Mouse (Mus musculus): ENCODE results near the gene Fam19a5. TPM values are rescaled to one million over a fixed set of nuclear protein-coding genes. Genes with fewer than 3 reads are reported as not detected.

Fam19a5 gene
- polyA plus RNA-seq, 1 experiment from 2014 or later, result 0.95 TPM

GRCm38 (mm10) chr15:87549724-87550123, 5.6 kb downstream of the Fam19a5 start:
- Histone ChIP-seq H3K36me3 (no peaks in the 10 kb centered on the region), H3K27me3 (replicated peaks) (peaks cover 75% of the 10 kb centered on the region), H3K4me2 (no peak overlapping the region), H3K4me1 (replicated peaks) (no peaks in the 10 kb centered on the region; the same call in 1 of the 2 replicates), H3K9ac (no peak overlapping the region), H3K27ac (ENCODE audit: poor library complexity, severe bottlenecking) (no peak overlapping the region), H3K4me3 (no peak overlapping the region), H3K9me3 (replicated peaks) (no peaks in the 10 kb centered on the region)
- WGBS, result 64% methylated on average over 4 of the region's 4 CpGs
- ATAC-seq (ENCODE audit: insufficient number of reproducible peaks, low FRiP score), result no peak

DNA sequence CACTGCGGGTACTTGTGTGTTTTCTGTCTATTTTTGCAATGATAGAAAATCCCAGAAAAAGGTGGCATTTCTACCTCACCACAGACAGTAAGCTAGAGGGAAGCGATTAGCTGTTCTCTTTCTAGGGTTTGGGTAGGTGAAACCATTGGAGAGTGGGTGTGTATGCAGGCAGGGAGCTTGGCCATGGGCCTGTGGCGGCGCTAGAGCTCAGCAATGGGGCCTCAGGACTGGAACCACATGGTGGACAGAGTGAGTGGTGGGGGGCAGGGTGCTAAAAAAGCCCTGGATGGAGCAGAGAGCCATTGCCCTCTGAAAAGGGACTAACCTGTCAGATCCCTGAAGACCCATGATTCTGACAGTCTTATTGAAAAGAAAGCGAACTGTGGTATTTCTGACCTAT, 6.7 kb downstream of the Fam19a5 start:
- no peak overlapping the region for H3K9ac ChIP-seq
- H3K4me1 ChIP-seq (replicated peaks), result no peaks in the 10 kb centered on the region
- no peak overlapping the region for H3K4me2 ChIP-seq
- H3K9me3 ChIP-seq (replicated peaks), result no peaks in the 10 kb centered on the region
- H3K36me3 ChIP-seq, result no peaks in the 10 kb centered on the region
- WGBS, result 33% methylated on average over 5 of the region's 5 CpGs
- no peak overlapping the region for H3K27ac ChIP-seq (ENCODE audit: poor library complexity, severe bottlenecking)
- no peak overlapping the region for H3K4me3 ChIP-seq
- no peak for ATAC-seq (ENCODE audit: insufficient number of reproducible peaks, low FRiP score)
- H3K27me3 ChIP-seq (replicated peaks), result peaks cover 65% of the 10 kb centered on the region

- Histone ChIP-seq H3K9ac (no peak overlapping the region), H3K27me3 (replicated peaks) (peaks cover 58% of the 10 kb centered on the region), H3K4me3 (no peak overlapping the region), H3K9me3 (replicated peaks) (no peaks in the 10 kb centered on the region), H3K36me3 (no peaks in the 10 kb centered on the region), H3K4me1 (replicated peaks) (no peaks in the 10 kb centered on the region), H3K4me2 (no peak overlapping the region), H3K27ac (ENCODE audit: poor library complexity, severe bottlenecking) (no peak overlapping the region)
- ATAC-seq (ENCODE audit: insufficient number of reproducible peaks, low FRiP score), result no peak
- WGBS, result 29% methylated on average over 8 of the region's 8 CpGs
Observed at GRCm38 (mm10) chr15:87551556-87551955, 7.5 kb downstream of the Fam19a5 start.

- 67% methylated on average over 9 of the region's 9 CpGs for WGBS
- H3K9ac ChIP-seq, result no peak overlapping the region
- no peaks in the 10 kb centered on the region for H3K9me3 ChIP-seq (replicated peaks)
- H3K27me3 ChIP-seq (replicated peaks), result peaks cover 16% of the 10 kb centered on the region
- no peak overlapping the region for H3K4me2 ChIP-seq
- H3K36me3 ChIP-seq, result no peaks in the 10 kb centered on the region
- H3K4me1 ChIP-seq (replicated peaks), result no peaks in the 10 kb centered on the region
- no peak overlapping the region for H3K4me3 ChIP-seq
- no peak for ATAC-seq (ENCODE audit: insufficient number of reproducible peaks, low FRiP score)
- no peak overlapping the region for H3K27ac ChIP-seq (ENCODE audit: poor library complexity, severe bottlenecking)
Observed at GRCm38 (mm10) chr15:87555811-87556210, 11.7 kb downstream of the Fam19a5 start.

DNA sequence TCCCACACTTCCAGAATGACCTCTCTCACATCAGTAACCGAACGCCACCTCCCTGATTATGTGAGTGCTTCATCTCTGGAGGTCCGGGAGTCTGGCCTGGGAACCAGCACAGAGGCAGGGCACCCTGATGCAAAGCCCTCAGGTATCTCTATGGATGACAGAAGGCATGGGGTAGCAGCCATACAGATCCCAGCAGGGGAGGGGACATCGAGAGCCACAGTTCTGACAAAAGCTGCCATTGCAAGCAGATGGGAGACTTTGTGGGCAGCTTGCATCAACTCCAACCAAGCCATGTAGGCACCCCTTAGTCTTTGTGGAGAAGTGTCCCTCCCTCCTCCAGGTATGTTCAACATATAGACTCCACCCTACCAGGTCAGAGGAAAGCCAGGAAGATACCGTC, 20.2 kb downstream of the Fam19a5 start:
- Histone ChIP-seq H3K4me2 (no peak overlapping the region), H3K9ac (no peak overlapping the region), H3K4me3 (no peak overlapping the region), H3K36me3 (no peaks in the 10 kb centered on the region), H3K4me1 (replicated peaks) (no peaks in the 10 kb centered on the region), H3K27me3 (replicated peaks) (no peaks in the 10 kb centered on the region), H3K9me3 (replicated peaks) (no peaks in the 10 kb centered on the region), H3K27ac (ENCODE audit: poor library complexity, severe bottlenecking) (no peak overlapping the region)
- 72% methylated on average over 5 of the region's 5 CpGs for WGBS
- ATAC-seq (ENCODE audit: insufficient number of reproducible peaks, low FRiP score), result no peak

DNA sequence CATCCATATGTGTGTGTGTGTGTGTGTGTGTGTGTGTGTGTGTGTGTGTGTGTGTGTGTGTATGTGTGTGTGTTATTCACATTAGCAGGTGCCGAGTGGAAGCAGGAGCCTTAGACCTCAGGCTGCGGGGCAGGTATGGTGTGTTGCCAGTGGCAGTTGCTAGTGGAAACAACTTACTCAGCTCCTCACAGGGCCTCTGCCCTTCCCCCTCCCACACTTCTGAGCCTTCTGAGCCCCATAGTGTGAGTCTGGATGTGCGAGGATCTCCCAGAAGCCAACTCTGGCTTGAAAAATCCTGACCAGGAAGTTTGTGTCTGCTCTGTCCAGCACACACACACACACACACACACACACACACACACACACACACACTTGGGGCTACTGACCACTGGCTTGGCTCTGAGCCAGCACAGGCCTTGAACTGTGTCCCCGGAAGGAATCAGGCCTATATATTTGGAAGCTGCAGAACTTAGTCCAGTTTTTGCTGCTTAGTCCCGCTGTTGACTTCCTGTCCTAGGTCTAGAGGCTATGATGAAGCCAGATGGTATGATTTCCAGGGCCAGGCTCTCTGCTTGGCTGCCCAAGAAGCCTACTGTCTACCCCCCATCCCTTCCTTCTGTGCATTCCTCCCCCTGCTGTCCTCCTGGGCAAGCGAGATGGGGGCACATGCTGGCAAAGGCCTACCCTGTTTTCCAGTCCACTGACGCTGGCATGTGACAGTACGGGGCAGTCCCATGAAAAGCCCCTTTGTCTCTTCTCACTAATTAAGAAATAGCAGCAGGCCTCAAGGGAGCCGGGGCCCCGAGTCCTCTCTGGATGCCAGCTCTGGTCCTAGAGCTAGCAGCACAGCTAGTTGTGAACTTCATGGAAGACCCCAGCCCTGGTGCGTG, 22.2 kb downstream of the Fam19a5 start:
- Histone ChIP-seq H3K36me3 (no peaks in the 10 kb centered on the region), H3K4me2 (no peak overlapping the region), H3K27me3 (replicated peaks) (no peaks in the 10 kb centered on the region), H3K9me3 (replicated peaks) (no peaks in the 10 kb centered on the region), H3K4me3 (no peak overlapping the region), H3K4me1 (replicated peaks) (no peaks in the 10 kb centered on the region), H3K27ac (ENCODE audit: poor library complexity, severe bottlenecking) (no peak overlapping the region), H3K9ac (no peak overlapping the region)
- 72% methylated on average over 11 of the region's 11 CpGs for WGBS
- no peak for ATAC-seq (ENCODE audit: insufficient number of reproducible peaks, low FRiP score)

DNA sequence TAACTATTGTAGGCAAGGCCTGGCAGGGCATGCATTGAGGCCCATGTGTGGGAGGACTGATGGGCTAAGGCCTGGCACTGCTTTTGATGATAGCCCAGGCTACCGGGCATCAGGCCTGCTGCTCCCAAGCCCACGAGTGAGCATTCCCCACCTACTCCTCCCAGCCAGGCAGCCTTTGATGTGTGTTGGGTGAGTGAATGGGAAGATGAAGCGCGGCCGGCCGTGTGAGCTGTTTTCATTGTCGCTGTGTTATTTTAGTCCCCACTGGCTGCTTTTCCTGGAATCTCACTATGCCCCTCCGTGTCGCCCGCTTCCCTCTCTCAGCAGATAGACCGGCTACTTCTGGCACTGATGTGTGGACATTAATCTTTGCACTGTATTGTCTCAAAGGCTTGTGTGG, 26.1 kb downstream of the Fam19a5 start:
- 64% methylated on average over 11 of the region's 11 CpGs for WGBS

GRCm38 (mm10) chr15:87579861-87580260, 35.8 kb downstream of the Fam19a5 start:
- no peak overlapping the region for H3K9ac ChIP-seq
- no peaks in the 10 kb centered on the region for H3K9me3 ChIP-seq (replicated peaks)
- no peaks in the 10 kb centered on the region for H3K36me3 ChIP-seq
- no peak overlapping the region for H3K4me3 ChIP-seq
- ATAC-seq (ENCODE audit: insufficient number of reproducible peaks, low FRiP score), result no peak
- no peak overlapping the region for H3K4me2 ChIP-seq
- no peaks in the 10 kb centered on the region for H3K4me1 ChIP-seq (replicated peaks)
- 0 out of 2 replicates have a peak, but pooled peaks cover 8% of the 10 kb centered on the region for H3K27me3 ChIP-seq (replicated peaks)
- 78% methylated on average over 5 of the region's 5 CpGs for WGBS
- no peak overlapping the region for H3K27ac ChIP-seq (ENCODE audit: poor library complexity, severe bottlenecking)

More for the DNA sequence above, 26.1 kb downstream of the Fam19a5 start:
- Histone ChIP-seq H3K36me3 (no peaks in the 10 kb centered on the region), H3K4me3 (no peak overlapping the region), H3K9me3 (replicated peaks) (no peaks in the 10 kb centered on the region), H3K4me1 (replicated peaks) (no peaks in the 10 kb centered on the region), H3K27ac (ENCODE audit: poor library complexity, severe bottlenecking) (no peak overlapping the region), H3K27me3 (replicated peaks) (no peaks in the 10 kb centered on the region), H3K9ac (no peak overlapping the region), H3K4me2 (no peak overlapping the region)
- no peak for ATAC-seq (ENCODE audit: insufficient number of reproducible peaks, low FRiP score)

DNA sequence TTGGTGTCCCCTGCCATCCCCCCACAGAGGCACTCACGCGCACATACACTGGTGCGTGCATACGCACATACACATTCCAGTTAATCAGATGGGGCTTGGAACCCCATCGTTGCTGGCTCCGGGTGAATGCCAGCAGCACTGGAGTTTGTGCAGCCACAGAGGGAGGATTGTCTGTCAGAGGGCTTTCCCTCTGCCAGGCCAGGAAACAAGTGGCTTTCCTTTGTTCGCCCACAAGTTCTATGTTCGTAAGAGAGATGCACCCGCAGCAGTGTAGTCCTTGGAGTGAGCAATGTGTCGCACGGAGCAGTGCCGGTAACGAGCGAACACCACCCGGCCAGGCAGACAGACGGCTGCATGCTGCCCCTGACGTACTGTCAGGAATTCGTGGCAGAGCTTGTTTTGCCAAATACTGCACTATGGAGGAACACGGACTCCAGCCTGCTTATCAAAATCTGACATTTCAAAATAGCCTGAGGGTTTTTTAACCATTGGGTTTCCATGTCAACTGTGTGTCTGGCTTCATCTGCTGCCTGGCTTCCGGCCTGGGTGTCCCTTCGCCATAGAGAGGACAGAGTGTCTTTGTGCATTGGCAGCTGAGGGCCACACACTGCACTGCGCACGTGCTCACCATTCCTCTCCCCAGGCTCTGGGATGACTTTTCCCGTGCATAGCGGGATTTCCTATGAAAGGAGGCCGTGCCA, 40.0 kb downstream of the Fam19a5 start:
- no peak for ATAC-seq (ENCODE audit: insufficient number of reproducible peaks, low FRiP score)
- 75% methylated on average over 26 of the region's 26 CpGs for WGBS
- Histone ChIP-seq H3K9ac (no peak overlapping the region), H3K27ac (ENCODE audit: poor library complexity, severe bottlenecking) (no peak overlapping the region), H3K4me3 (no peak overlapping the region), H3K9me3 (replicated peaks) (no peaks in the 10 kb centered on the region), H3K4me2 (no peak overlapping the region), H3K4me1 (replicated peaks) (no peaks in the 10 kb centered on the region), H3K27me3 (replicated peaks) (0 out of 2 replicates have a peak, but pooled peaks cover 4% of the 10 kb centered on the region), H3K36me3 (no peaks in the 10 kb centered on the region)

DNA sequence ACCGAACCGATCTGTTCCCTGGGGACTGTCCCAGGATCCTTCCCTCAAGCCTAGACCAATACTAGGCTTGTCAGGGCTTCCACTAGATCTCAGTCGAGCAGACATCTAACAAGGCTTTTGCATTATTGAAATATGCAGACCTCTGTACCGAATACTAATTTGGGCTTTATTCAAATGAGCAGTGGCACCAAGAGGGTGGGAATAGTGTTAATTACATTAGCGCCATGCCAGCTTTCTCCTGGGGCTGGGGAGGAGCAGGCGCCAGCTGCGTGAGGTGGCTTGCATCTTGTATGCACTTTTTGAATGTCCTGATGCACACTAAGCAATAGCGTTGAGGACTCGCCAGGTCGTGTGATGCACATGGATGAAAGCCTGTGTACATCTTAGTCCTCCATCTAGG, 46.9 kb downstream of the Fam19a5 start:
- no peaks in the 10 kb centered on the region for H3K27me3 ChIP-seq (replicated peaks)
- 83% methylated on average over 10 of the region's 10 CpGs for WGBS
- no peak overlapping the region for H3K9ac ChIP-seq
- H3K4me2 ChIP-seq, result no peak overlapping the region
- no peaks in the 10 kb centered on the region for H3K36me3 ChIP-seq
- no peak overlapping the region for H3K4me3 ChIP-seq
- H3K9me3 ChIP-seq (replicated peaks), result no peaks in the 10 kb centered on the region
- H3K4me1 ChIP-seq (replicated peaks), result no peaks in the 10 kb centered on the region
- no peak for ATAC-seq (ENCODE audit: insufficient number of reproducible peaks, low FRiP score)
- H3K27ac ChIP-seq (ENCODE audit: poor library complexity, severe bottlenecking), result no peak overlapping the region

GRCm38 (mm10) chr15:87596731-87597130, 52.6 kb downstream of the Fam19a5 start:
- Histone ChIP-seq H3K27ac (ENCODE audit: poor library complexity, severe bottlenecking) (no peak overlapping the region), H3K27me3 (replicated peaks) (no peaks in the 10 kb centered on the region), H3K4me1 (replicated peaks) (no peaks in the 10 kb centered on the region), H3K4me3 (no peak overlapping the region), H3K4me2 (no peak overlapping the region), H3K9ac (no peak overlapping the region), H3K36me3 (no peaks in the 10 kb centered on the region), H3K9me3 (replicated peaks) (no peaks in the 10 kb centered on the region)
- 85% methylated on average over 8 of the region's 8 CpGs for WGBS
- no peak for ATAC-seq (ENCODE audit: insufficient number of reproducible peaks, low FRiP score)

All from heart, embryonic 12.5 days (tissue).